Mouse (Mus musculus): Measurements from ENCODE around the gene Nras. TPM values are rescaled to one million over a fixed set of nuclear protein-coding genes. Genes with fewer than 3 reads are reported as not detected.

The Nras gene
- polyA plus RNA-seq, 1 experiment from 2014 or later = 102 TPM

DNA sequence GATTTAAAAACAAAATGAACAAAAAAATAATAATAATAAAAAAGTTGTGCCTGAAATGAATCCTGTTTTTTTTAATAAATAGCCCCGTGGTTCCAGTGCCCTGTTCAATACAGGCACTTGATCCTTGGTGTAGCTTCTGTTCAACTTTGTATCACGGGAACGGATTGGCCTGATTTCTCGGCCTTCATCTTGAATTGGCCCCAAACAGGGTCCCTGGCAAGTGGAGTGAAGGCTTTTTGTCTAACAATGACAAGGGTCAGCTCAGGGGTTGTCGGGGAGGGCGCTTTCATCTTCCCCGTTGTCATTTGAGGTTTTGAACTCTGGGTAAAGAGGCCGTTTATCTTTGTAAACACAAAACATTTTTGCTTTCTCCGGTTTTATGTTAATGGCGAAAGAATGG is 333 bp upstream of the Nras start:
- H3K4me3 ChIP-seq (ENCODE audit: low read length) = peak overlapping the region; percentile 77
- ATAC-seq (ENCODE audit: low FRiP score, low TSS enrichment) = peak; percentile 55
- H3K9me3 ChIP-seq (ENCODE audit: low read length) = no peaks in the 10 kb centered on the region
- no peaks in the 10 kb centered on the region for H3K27me3 ChIP-seq (ENCODE audit: insufficient read depth, low read length)
- H3K9ac ChIP-seq (replicated peaks; ENCODE audit: low read length) = peak overlapping the region; percentile 54
- H3K27ac ChIP-seq (ENCODE audit: low read length) = peak overlapping the region; percentile 77; the same call in 1 of the 2 replicates
- peak overlapping the region; percentile 77 for H3K4me2 ChIP-seq (replicated peaks; ENCODE audit: low read depth, low read length)
- WGBS = 3% methylated on average over 10 of the region's 10 CpGs
- H3K4me1 ChIP-seq (ENCODE audit: insufficient read depth, low read length) = peaks cover 10% of the 10 kb centered on the region
- H3K36me3 ChIP-seq (ENCODE audit: insufficient read depth, low read length) = peaks cover 50% of the 10 kb centered on the region

DNA sequence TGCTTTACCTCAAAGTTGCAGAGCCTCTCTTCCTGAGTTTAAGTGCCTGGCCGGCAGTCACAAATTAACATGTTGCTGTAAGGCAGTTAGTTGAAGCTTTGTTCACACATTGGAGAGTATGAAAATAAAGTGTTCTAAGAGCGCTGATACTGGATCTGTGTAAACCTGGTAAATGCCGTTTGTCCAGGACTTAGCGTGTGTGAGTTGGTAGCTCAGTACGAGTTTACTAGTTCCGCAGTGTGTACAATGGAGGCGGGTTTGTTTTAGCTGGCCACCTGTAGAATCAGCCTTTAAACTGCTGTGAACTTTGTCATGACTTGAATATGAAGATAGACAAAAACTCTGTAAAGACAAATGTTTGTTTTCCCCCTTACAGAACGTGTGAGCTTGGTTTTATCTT is 8.8 kb downstream of the Nras start:
- Histone ChIP-seq H3K36me3 (ENCODE audit: insufficient read depth, low read length) (peaks cover 57% of the 10 kb centered on the region), H3K9me3 (ENCODE audit: low read length) (no peaks in the 10 kb centered on the region), H3K27me3 (ENCODE audit: insufficient read depth, low read length) (no peaks in the 10 kb centered on the region), H3K9ac (replicated peaks; ENCODE audit: low read length) (no peak overlapping the region), H3K4me1 (ENCODE audit: insufficient read depth, low read length) (no peaks in the 10 kb centered on the region), H3K27ac (ENCODE audit: low read length) (no peak overlapping the region), H3K4me3 (ENCODE audit: low read length) (no peak overlapping the region), H3K4me2 (replicated peaks; ENCODE audit: low read depth, low read length) (no peak overlapping the region)
- ATAC-seq (ENCODE audit: low FRiP score, low TSS enrichment) = no peak
- WGBS = 91% methylated on average over 8 of the region's 8 CpGs

DNA sequence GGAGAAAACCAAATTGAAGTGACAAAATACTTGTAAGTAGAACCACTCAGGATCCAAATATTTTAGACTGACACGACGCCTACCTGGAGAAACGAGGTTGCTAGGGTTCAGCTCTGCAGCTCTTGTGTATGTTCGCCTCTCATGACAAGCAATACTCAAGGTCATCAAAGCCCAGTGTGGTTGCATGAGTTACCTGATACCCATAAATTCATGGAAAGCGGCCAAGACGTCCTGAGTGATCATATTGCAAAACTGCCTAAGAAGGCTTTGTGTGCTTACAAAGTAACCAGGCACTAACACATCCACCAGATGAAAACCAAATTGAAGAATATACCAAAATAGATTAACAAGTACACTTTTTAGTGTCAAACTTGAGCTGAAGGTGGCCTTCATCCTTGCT is 10.9 kb downstream of the Nras start:
- no peak for ATAC-seq (ENCODE audit: low FRiP score, low TSS enrichment)
- no peak overlapping the region for H3K27ac ChIP-seq (ENCODE audit: low read length)
- no peaks in the 10 kb centered on the region for H3K9me3 ChIP-seq (ENCODE audit: low read length)
- H3K4me2 ChIP-seq (replicated peaks; ENCODE audit: low read depth, low read length) = no peak overlapping the region
- H3K36me3 ChIP-seq (ENCODE audit: insufficient read depth, low read length) = peaks cover 38% of the 10 kb centered on the region
- H3K4me3 ChIP-seq (ENCODE audit: low read length) = no peak overlapping the region
- 83% methylated on average over 6 of the region's 6 CpGs for WGBS
- H3K9ac ChIP-seq (replicated peaks; ENCODE audit: low read length) = no peak overlapping the region
- no peaks in the 10 kb centered on the region for H3K27me3 ChIP-seq (ENCODE audit: insufficient read depth, low read length)
- no peaks in the 10 kb centered on the region for H3K4me1 ChIP-seq (ENCODE audit: insufficient read depth, low read length)

DNA sequence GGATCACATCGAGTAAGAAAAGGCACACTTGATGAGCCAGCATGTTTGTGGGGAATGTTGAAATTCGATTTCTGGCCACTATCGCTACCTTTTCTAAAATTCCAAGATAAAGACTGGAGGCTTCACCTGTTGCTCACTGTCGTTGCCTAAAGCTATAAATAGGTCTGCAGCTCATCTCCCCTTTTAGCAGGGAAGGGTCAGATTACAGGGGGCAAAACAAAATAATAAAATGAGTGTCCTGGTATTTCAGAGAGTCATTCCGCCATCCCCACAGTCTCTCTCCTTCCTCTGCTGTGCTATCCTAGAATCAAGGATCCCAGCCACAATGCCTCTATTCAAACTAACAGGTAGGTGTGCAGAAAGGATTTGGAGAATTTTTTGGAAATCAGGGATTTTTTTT is 15.7 kb downstream of the Nras start, which contains the start of gene Ampd1:
Gene Ampd1, plus strand, starts transcription at position 244 of the 400 bp plus-strand sequence.
- H3K4me2 ChIP-seq (replicated peaks; ENCODE audit: low read depth, low read length) = no peak within 1 kb of the TSS
- no peaks in the 10 kb centered on the region for H3K9me3 ChIP-seq (ENCODE audit: low read length)
- no peaks in the 10 kb centered on the region for H3K4me1 ChIP-seq (ENCODE audit: insufficient read depth, low read length)
- H3K27ac ChIP-seq (ENCODE audit: low read length) = no peak within 1 kb of the TSS
- H3K36me3 ChIP-seq (ENCODE audit: insufficient read depth, low read length) = peaks cover 7% of the 10 kb centered on the region
- no peaks in the 10 kb centered on the region for H3K27me3 ChIP-seq (ENCODE audit: insufficient read depth, low read length)
- no peak within 1 kb of the TSS for H3K4me3 ChIP-seq (ENCODE audit: low read length)
- WGBS = 50% methylated on average over 5 of the region's 5 CpGs
- no peak for ATAC-seq (ENCODE audit: low FRiP score, low TSS enrichment)
- no peak within 1 kb of the TSS for H3K9ac ChIP-seq (replicated peaks; ENCODE audit: low read length)

DNA sequence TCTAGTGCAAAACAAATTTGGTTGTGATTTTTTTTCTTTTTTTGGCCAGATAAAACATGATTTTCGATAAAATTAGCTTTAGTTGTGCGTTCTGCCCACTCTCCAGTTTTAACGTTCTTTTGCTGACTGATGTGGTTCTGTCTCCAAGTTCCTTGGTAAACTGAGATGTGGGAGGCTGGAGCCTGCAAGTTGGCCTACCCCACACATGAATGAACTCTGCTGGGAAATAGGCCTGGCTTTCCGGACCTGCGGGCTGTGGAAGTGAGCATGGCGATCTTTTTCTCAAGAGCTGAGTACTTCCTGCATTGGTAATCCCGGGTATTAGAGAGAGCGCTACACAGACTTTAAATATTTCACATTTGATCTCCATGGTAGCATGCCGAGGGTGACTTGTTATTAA is 17.8 kb downstream of the Nras start:
- WGBS = 81% methylated on average over 9 of the region's 9 CpGs
- Histone ChIP-seq H3K27ac (ENCODE audit: low read length) (no peak overlapping the region), H3K27me3 (ENCODE audit: insufficient read depth, low read length) (no peaks in the 10 kb centered on the region), H3K9me3 (ENCODE audit: low read length) (no peaks in the 10 kb centered on the region), H3K4me2 (replicated peaks; ENCODE audit: low read depth, low read length) (no peak overlapping the region), H3K4me1 (ENCODE audit: insufficient read depth, low read length) (no peaks in the 10 kb centered on the region), H3K36me3 (ENCODE audit: insufficient read depth, low read length) (no peaks in the 10 kb centered on the region), H3K4me3 (ENCODE audit: low read length) (no peak overlapping the region), H3K9ac (replicated peaks; ENCODE audit: low read length) (no peak overlapping the region)
- ATAC-seq (ENCODE audit: low FRiP score, low TSS enrichment) = no peak

DNA sequence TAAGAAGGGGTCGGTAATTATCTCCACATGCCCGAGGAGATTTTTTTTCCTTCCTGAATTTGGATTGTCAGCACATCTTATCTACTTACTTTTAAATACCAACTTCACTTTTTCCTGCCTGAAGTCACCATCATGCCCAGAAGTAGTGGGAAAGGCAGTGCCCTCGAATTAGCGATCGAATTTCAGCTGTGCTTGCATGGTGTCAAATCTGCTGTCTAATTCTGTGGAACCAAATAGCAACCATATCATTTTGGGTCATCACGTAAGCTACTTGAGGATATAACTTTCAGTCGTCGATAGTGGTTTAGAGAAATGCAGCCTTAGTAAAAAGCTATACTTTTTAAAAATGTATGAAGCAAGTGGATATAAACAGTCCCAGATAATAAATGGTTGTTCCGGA is 18.4 kb downstream of the Nras start:
- no peaks in the 10 kb centered on the region for H3K27me3 ChIP-seq (ENCODE audit: insufficient read depth, low read length)
- no peak overlapping the region for H3K27ac ChIP-seq (ENCODE audit: low read length)
- no peaks in the 10 kb centered on the region for H3K4me1 ChIP-seq (ENCODE audit: insufficient read depth, low read length)
- H3K4me2 ChIP-seq (replicated peaks; ENCODE audit: low read depth, low read length) = no peak overlapping the region
- H3K36me3 ChIP-seq (ENCODE audit: insufficient read depth, low read length) = no peaks in the 10 kb centered on the region
- no peak overlapping the region for H3K9ac ChIP-seq (replicated peaks; ENCODE audit: low read length)
- no peak for ATAC-seq (ENCODE audit: low FRiP score, low TSS enrichment)
- WGBS = 85% methylated on average over 9 of the region's 9 CpGs
- H3K4me3 ChIP-seq (ENCODE audit: low read length) = no peak overlapping the region
- no peaks in the 10 kb centered on the region for H3K9me3 ChIP-seq (ENCODE audit: low read length)

DNA sequence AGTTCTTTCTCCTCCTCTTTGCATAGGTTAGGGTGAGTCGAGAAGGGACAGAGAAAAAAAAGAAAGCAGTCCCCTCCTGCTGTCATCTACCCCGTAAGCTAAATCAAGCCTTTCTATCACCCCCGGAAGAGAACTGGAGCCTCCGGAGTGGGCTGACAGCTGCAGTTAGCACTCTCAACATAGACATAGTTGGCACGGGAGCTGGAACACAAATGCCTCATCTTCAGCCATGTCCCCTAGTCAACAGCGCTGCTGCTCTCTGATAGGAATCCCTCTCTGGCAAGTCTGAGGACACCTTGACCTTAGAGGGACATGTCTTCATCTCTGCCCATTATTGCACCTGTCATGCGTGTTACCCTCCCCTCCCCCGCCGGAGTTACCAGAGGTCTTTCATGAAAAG is 21.2 kb downstream of the Nras start:
- Histone ChIP-seq H3K4me1 (ENCODE audit: insufficient read depth, low read length) (no peaks in the 10 kb centered on the region), H3K36me3 (ENCODE audit: insufficient read depth, low read length) (no peaks in the 10 kb centered on the region), H3K9ac (replicated peaks; ENCODE audit: low read length) (no peak overlapping the region), H3K9me3 (ENCODE audit: low read length) (no peaks in the 10 kb centered on the region), H3K27ac (ENCODE audit: low read length) (no peak overlapping the region), H3K27me3 (ENCODE audit: insufficient read depth, low read length) (no peaks in the 10 kb centered on the region), H3K4me2 (replicated peaks; ENCODE audit: low read depth, low read length) (no peak overlapping the region), H3K4me3 (ENCODE audit: low read length) (no peak overlapping the region)
- WGBS = 94% methylated on average over 8 of the region's 9 CpGs
- ATAC-seq (ENCODE audit: low FRiP score, low TSS enrichment) = no peak

DNA sequence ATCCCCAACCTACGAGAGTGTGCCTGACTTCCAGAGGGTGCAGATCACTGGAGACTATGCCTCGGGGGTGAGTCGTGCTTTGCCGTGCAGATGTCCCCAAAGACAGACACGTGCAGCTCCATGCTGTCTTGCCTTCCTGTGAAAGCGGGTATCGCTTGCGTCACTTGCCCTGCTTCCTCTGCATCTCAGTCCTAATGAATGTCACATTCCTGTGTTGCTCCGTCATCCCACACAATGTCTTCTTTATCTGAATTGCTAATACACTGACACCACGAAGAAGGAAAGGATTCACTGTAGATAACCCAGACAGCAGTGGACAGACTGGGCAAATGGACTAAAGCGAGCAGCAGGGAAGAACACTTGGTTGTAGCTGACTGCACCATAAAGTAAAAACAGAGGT is 23.0 kb downstream of the Nras start:
- no peak overlapping the region for H3K4me2 ChIP-seq (replicated peaks; ENCODE audit: low read depth, low read length)
- H3K9ac ChIP-seq (replicated peaks; ENCODE audit: low read length) = no peak overlapping the region
- H3K36me3 ChIP-seq (ENCODE audit: insufficient read depth, low read length) = no peaks in the 10 kb centered on the region
- 76% methylated on average over 11 of the region's 11 CpGs for WGBS
- no peak for ATAC-seq (ENCODE audit: low FRiP score, low TSS enrichment)
- H3K4me1 ChIP-seq (ENCODE audit: insufficient read depth, low read length) = no peaks in the 10 kb centered on the region
- no peak overlapping the region for H3K4me3 ChIP-seq (ENCODE audit: low read length)
- H3K27me3 ChIP-seq (ENCODE audit: insufficient read depth, low read length) = no peaks in the 10 kb centered on the region
- no peaks in the 10 kb centered on the region for H3K9me3 ChIP-seq (ENCODE audit: low read length)
- no peak overlapping the region for H3K27ac ChIP-seq (ENCODE audit: low read length)

DNA sequence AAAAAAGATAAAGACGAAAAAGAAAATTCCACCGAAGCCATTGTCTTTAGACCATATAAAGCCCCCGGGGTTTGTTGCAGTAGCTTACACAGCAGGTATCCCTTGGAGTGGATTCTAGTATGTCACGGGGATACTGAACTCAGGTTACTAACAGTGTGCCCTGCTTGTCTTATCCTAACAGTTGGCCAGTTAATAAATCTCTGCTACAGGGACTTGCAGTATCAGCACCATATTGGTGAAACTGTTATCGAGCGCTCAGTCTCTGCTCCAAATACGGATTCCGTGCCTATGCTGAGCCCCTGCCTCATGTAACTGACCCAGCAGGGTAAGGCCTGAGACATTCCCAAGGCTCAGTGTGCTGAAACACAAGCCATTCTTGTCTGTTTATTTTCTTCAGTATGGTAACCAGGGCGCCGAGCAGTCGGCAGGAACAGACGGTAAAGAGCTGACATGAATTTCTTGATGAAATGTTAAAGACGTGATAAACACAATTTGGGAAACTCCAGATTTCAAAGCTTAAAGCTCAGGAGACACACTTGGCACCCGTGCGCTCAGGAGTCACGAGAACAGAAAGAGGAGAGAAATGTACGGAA is 23.9 kb downstream of the Nras start:
- Histone ChIP-seq H3K27ac (ENCODE audit: low read length) (no peak overlapping the region), H3K27me3 (ENCODE audit: insufficient read depth, low read length) (no peaks in the 10 kb centered on the region), H3K36me3 (ENCODE audit: insufficient read depth, low read length) (no peaks in the 10 kb centered on the region), H3K9me3 (ENCODE audit: low read length) (no peaks in the 10 kb centered on the region), H3K4me2 (replicated peaks; ENCODE audit: low read depth, low read length) (no peak overlapping the region), H3K4me1 (ENCODE audit: insufficient read depth, low read length) (no peaks in the 10 kb centered on the region), H3K4me3 (ENCODE audit: low read length) (no peak overlapping the region), H3K9ac (replicated peaks; ENCODE audit: low read length) (no peak overlapping the region)
- 77% methylated on average over 17 of the region's 17 CpGs for WGBS
- no peak for ATAC-seq (ENCODE audit: low FRiP score, low TSS enrichment)

DNA sequence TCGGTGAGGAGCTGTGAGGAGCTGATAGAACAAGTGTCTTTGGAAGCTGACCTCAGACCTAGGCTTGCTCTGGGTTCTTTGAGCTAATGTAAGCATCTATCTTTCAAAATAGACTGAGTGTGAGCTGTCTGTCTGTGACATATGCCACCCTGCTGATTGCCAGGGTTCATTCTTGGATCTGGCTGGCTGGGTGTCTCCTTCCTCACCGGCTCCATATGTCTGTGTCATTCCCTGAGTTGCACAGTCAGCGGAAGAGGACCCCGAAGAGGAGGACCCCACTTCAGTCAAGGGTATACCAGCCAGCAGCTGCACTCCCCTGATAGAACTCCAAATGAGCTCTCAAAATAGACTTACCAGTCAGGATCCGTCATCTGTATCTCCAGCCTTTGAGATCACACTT is 24.7 kb downstream of the Nras start:
- 93% methylated on average over 5 of the region's 5 CpGs for WGBS
- Histone ChIP-seq H3K9me3 (ENCODE audit: low read length) (no peaks in the 10 kb centered on the region), H3K27ac (ENCODE audit: low read length) (no peak overlapping the region), H3K4me1 (ENCODE audit: insufficient read depth, low read length) (no peaks in the 10 kb centered on the region), H3K27me3 (ENCODE audit: insufficient read depth, low read length) (no peaks in the 10 kb centered on the region), H3K4me2 (replicated peaks; ENCODE audit: low read depth, low read length) (no peak overlapping the region), H3K4me3 (ENCODE audit: low read length) (no peak overlapping the region), H3K9ac (replicated peaks; ENCODE audit: low read length) (no peak overlapping the region), H3K36me3 (ENCODE audit: insufficient read depth, low read length) (no peaks in the 10 kb centered on the region)
- ATAC-seq (ENCODE audit: low FRiP score, low TSS enrichment) = no peak
